Mouse (Mus musculus) embryonic fibroblast, embryonic 13.5 days (primary cell): ENCODE measurements at regions not wholly inside any gene's neighbourhood (a gene's known extent, or its start where the extent isn't known, plus 50 kb on each side); places are given as distances from the start of the nearest gene placed in this dataset.

ENCODE experiments used
- CTCF ChIP-seq: IDR thresholded peaks from 2 replicates; pipeline ENCODE4 v1.5.1; 2011; ENCODE audit warnings: mild to moderate bottlenecking, control low read depth, low read length, moderate library complexity, borderline replicate concordance; ENCODE audit not compliant: insufficient read depth
- POLR2A ChIP-seq: IDR thresholded peaks from 2 replicates; pipeline ENCODE4 v1.6.1; 2011; ENCODE audit warnings: low read depth, mild to moderate bottlenecking, control low read depth, low read length, moderate library complexity

DNA sequence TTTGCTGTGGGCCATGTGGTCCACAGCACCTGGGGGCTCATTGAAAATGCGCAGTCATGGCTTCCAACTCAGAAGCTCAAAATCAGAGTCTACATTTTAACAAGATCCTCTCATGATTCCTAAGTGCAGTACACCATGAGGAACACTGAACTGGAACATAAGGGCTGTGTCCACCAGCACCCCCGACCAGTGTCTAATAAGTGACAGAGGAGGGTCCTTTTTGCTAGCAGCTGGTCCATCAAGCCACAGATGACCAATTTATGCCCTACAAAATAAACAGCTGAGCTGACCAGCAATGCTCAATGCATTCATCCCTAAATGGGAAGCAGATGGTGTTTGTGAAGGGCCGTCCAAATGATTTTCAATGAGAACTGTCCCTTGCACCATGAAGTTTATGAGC is 1478.7 kb upstream of the Lrrc6 start:
- no peak for TF ChIP-seq CTCF
- no peak for TF ChIP-seq POLR2A
